Mouse (Mus musculus) kidney, postnatal 36 days (tissue): Measurements from ENCODE around the gene Clpp.

Source experiments
- DNase-seq, 2 experiments: peaks; one replicate each; pipeline ENCODE4 v3.0.0; 2021 to 2022; ENCODE audit warnings: mixed read lengths in 2 of 2

Gene Clpp

GRCm38 (mm10) chr17:56988441-56988840 is 1.7 kb upstream of the Clpp start:
- no peak for DNase-seq

DNA sequence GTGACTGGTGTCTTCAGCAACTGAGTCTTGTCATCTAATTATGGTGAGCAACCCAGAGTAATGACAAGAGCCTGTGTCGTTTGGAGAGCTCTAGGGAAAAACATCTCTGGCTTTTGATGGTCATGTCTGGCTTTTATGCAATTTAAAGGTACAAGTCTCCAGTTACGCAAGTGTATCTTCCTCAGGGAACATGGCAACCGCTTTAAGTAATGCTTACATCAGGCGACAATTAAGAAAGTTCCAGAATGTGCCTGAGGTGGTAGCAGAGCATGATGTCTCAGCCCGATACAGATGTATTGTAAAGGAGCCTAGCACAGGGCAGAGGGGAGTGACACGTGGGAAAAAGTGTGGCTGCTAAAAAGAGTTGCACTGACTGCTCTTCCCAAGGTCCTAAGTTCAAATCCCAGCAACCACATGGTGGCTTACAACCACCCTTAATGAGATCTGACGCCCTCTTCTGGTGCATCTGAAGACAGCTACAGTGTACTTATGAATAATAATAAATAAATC is 1.1 kb upstream of the Clpp start:
- DNase-seq, result no peak

DNA sequence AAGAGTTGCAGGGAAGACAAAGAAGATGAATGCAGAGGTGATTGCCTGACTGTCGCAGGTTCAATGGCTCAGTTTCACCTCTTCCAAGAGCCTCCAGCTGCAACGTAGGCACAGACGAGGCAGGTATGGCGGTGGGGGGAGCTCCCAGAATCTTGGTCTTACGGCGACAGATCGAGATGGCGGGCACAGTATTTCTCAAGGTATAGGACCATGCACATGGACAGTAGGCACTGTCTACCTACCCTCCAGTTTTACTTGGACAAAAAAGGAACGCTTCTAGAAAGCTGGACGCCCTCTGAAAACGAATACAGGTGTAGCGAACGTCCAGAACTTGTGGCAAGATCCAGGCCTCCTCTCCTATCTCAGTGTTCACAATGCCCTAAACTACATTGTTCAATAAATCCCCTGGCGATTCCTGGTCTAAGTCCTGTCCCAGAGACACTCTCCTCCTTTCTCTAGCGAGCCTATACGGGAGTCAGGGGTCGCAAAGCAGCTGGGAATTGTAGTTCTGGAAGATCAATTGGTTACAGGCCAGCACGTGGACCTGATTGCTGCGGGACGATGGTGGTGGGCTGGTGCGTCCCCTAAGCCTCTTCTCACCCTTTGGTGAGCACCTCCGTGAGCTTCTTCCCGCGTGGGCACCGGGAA is 514 bp upstream of the Clpp start:
- peak; percentile 80 to 90 for DNase-seq

- DNase-seq, result no peak
Observed at GRCm38 (mm10) chr17:56990966-56991365, 861 bp downstream of the Clpp start.

DNA sequence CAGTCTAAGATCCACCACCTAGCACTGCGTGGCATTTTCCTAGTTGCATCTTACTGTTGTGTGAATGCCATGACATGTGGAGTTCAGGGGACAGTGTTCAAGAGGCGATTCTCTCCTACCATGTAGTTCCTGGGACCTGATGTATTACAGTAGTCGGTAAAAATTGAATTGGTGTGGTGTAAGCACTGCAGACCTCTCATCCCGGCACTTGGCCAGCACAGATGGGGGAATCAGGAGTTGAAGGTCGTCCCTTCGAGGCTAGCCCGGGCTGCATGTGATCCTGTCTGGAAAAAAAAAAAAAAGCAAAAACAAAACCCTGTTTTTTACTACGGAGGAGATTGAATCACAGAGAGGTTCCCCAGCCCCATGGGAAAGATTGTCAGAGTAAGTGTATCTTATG is 4.9 kb downstream of the Clpp start:
- no peak for DNase-seq

- no peak for DNase-seq
Observed at GRCm38 (mm10) chr17:56996506-56996905, 6.4 kb downstream of the Clpp start.

DNA sequence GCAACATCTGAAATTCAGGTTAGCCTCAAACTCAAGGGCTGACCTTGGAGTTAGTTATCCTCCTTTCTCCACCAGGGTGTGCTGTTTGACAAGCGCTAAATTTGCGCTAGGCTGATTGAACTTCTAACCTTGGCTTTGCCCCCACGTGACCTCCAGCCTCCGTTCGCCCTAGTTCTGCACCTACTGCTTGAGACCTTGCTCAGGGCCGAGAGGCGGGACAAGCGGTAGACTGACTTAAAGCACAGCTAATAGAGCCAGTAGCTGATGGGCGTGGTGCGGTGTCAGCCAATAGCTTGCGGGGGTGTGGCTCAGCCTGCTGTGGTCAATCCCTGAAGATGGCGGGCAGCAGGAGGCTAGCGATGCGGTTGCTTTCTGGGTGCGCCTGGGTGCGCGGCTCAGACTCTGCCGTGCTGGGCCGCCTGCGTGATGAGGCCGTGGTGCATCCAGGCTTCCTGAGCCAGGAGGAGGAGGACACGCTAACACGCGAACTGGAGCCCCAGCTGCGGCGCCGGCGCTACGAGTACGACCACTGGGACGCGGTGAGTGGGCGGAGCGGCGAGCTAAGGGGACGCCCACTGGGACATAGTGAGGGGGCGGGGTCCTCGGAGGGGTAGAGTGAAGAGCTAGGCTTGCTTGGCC is 7.0 kb downstream of the Clpp start, which contains the start of gene Alkbh7:
Gene Alkbh7, plus strand, starts transcription at position 311 of the 639 bp plus-strand sequence.
- DNase-seq, result peak; percentile 98 to 100

DNA sequence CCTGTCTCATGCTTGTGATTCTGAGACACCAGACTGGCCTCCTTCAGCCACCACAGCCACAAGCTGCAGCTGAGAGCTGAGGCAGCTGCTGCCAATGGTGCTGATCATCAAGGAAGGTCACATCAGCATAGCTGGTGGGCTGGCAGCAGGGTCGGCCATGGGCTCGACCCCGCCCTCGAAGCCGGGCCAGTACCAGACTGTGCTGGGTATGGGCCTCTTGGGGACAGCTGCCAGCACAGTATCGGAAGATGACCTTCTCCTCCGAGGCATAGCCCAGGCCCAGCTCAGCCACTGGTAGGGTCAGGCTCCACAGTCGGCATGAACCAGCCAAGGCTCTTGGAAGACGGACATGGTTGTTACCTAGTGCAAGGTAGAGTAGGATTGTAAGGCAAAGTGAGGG is 9.3 kb downstream of the Clpp start:
- DNase-seq, result no peak

DNA sequence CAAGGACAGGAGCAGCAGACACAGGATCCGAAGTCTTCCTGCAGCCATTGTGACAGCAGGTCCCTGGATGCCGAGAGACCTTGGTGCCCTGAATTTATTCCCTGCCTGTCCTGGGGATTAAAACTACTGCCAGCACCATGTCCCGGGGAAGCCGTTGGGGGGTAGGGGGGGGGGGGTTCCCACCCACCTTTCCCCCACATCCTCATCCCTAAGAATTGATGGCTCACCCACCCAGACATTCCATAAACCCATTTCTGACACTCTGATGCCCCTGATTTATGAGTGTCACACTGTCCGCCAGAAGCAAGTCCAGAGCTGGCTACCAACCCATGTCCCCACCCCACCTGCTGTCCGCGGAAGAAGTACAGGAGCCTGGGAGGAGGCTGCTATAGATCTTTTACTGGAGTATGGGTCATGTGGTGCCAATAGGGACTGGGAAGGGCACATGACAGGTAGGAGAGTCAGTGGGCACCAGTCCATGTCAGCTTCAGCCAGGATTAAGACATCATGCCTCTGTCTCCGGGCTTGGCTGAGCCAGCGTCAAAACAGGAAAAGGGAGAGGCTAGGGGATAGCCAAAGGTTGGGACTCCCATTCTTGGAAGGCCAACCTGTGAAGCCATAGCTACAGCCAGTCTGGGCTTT is 10.0 kb downstream of the Clpp start, which contains the start of gene Pspn:
Gene Pspn, minus strand, starts transcription at position 51 of the 642 bp plus-strand sequence.
- DNase-seq, result peak; percentile 17 to 22

DNA sequence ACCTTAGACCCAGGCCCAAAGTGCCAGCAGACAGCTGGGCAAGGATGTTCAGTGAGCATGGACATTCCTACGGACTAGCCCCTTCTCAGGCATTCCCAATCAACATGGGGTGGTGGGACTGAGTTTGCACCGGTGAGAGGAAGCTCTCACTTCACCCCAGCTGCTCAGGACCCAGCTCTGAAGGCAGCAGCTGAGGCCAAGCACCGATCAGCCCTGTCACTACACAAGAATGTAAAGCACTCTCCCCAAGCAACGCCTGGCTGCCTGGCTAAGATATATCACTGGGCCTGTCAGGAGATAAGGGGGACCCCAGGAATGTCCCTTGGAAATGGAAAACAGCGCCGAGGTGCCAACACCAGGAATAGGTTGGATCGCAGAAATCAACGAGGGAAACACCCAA is 11.1 kb downstream of the Clpp start:
- DNase-seq, result no peak

DNA sequence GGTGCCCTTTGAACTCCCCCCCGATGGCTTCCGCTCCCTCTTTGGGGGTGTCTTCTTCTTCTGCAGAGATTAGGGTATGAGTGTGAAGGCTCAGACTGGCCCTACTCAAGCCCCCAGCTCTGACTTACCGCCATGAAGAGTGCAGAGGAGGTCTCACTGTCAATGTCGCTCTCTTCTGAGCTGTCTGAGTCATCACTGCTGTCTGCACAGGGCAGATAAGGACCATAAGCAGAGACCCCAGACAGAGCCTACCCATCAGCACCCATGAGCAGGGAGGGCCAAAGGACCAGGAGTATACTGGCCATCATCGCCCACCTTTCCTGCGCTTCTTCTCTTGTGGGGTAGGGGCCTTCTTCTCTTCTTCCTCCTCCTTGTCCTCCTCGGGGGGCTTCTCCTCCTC is 13.9 kb downstream of the Clpp start:
- DNase-seq, result no peak

GRCm38 (mm10) chr17:57007137-57007905 is 17.2 kb downstream of the Clpp start:
- peak in 1 of 2 experiments; percentile 51 for DNase-seq

GRCm38 (mm10) chr17:57010911-57011235 is 20.8 kb downstream of the Clpp start:
- no peak for DNase-seq

GRCm38 (mm10) chr17:57011236-57012141 is 21.4 kb downstream of the Clpp start, which contains the start of the genes Gtf2f1 and Gm17949:
Gene Gtf2f1, minus strand, starts transcription at chr17:57011288.
Gene Gm17949, plus strand, starts transcription at chr17:57011469.
- DNase-seq, result peak; percentile 93 to 96

GRCm38 (mm10) chr17:57012245-57012795 is 22.2 kb downstream of the Clpp start:
- no peak for DNase-seq

- DNase-seq, result no peak
Observed at GRCm38 (mm10) chr17:57019693-57020092, 29.6 kb downstream of the Clpp start.

DNA sequence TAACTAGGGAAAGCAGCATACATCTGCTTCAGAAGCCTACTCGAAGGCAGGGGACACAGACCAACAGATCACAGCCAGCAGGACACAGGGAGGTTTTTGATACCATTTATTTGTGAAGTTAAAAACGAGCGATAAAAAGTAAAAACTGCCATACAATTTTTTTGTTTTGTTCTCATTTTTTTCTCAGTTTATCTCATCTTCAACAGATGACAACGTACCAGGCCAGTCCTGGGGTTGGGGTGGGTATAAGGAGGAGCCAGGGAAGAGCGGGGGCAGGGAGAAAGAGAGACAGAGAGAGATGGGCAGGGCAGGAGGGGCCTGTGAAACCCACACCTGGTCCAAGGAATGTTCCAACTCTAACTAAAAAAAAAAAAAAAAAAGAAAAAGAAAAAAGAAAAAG is 30.9 kb downstream of the Clpp start:
- DNase-seq, result no peak

DNA sequence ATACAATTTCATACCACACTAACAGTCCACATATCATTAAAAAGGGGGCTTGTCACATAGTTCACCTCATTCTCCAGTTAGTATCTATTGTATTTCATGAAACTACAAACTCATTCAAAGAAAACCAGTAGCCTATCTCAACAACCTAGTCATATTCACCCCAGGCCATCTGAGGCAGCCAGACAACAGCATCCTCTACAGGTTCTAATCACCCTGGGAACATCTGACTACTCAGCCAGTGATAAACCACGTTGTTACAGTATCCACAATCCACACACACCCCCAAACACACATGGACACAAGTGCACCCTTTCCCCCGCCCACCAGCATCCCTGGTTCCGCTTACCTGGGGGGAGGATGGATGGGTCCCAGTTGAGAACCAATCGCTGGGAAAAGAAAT is 37.4 kb downstream of the Clpp start:
- DNase-seq, result no peak

- peak; percentile 27 to 43 for DNase-seq
Observed at GRCm38 (mm10) chr17:57029691-57030090, 39.6 kb downstream of the Clpp start.

- DNase-seq, result peak; percentile 28 to 52
Observed at GRCm38 (mm10) chr17:57030931-57031660, 41.0 kb downstream of the Clpp start, which contains the start of gene Khsrp. Gene Khsrp, minus strand, starts transcription at chr17:57031522.
